ENCODE assay signal across 14 mouse cellular contexts in the genomic region with DNA sequence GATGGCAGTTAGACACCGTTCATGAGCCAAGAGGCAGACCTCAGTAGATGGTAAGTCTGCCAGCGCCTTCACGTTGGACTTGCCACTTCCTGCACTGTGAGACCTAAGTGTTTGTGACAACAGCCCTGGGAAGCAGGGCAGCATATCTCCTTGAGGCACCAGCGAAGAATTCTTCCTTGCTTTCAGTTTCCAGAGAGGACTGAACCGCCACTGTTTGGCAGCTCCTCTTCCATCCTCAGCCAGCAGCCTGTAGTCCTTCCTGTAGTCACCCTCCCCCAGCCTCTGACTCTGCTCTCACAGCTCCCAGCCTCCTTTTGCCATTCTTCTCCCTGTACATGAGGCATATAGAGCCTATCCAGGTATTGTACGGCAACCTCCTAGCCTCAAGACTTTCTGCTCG. TPM values are rescaled to one million over a fixed set of nuclear protein-coding genes. Genes with fewer than 3 reads are reported as not detected.
DNase-seq lines count a peak whose midpoint lies in the region; TF ChIP-seq lines count a peak whose summit lies in the region.
"Had no signal": no experiment of that assay in that cellular context is flagged by ENCODE, and none has a peak within 500 bp of the region (broad histone marks: within the 10 kb centered on the region; RNA-seq: fewer than 3 reads in every experiment).

No protein-coding gene starts in this region.

- H3K27me3 ChIP-seq in heart, adult 2 months (ENCODE audit: control insufficient read depth, insufficient read depth, low read length): no peaks in the 10 kb centered on the region
- peaks cover 64% of the 10 kb centered on the region for H3K27me3 ChIP-seq in heart, embryonic 10.5 days (ENCODE audit: insufficient read depth, poor library complexity, severe bottlenecking)
- no peaks in the 10 kb centered on the region for H3K27me3 ChIP-seq in liver, adult 2 months (ENCODE audit: control insufficient read depth, insufficient read depth, low read length)
- H3K27me3 ChIP-seq: embryonic facial prominence, embryonic 13.5 days had no signal

- TF ChIP-seq EP300 in heart, adult 2 months (IDR thresholded peaks at IDR 0.05; ENCODE audit: insufficient read depth, low read depth, low read length): no peak

- no peak overlapping the region for H3K4me3 ChIP-seq in heart, adult 2 months
- no peak overlapping the region for H3K4me3 ChIP-seq in heart, embryonic 10.5 days
- H3K4me3 ChIP-seq in liver, adult 2 months (ENCODE audit: insufficient read depth, low read depth, low read length): no peak overlapping the region
- no peak overlapping the region for H3K4me3 ChIP-seq in cortical plate, adult 2 months (ENCODE audit: insufficient read depth, low read length)
- H3K4me3 ChIP-seq: embryonic facial prominence, embryonic 13.5 days; forebrain, embryonic 13.5 days; liver, embryonic 12.5 days had no signal

- no peaks in the 10 kb centered on the region for H3K79me2 ChIP-seq in heart, adult 2 months (replicated peaks; ENCODE audit: control insufficient read depth, insufficient read depth, low read length)
- H3K79me2 ChIP-seq in liver, adult 2 months (ENCODE audit: control insufficient read depth, insufficient read depth, low read length): no peaks in the 10 kb centered on the region

- TF ChIP-seq POLR2A in heart, adult 2 months (IDR thresholded peaks at IDR 0.05; ENCODE audit: insufficient read depth, low read depth, low read length): no peak
- no peak for TF ChIP-seq POLR2A in liver, adult 2 months (IDR thresholded peaks at IDR 0.05; ENCODE audit: extremely low read depth, insufficient read depth, low read length)
- no peak for TF ChIP-seq POLR2A in cortical plate, adult 2 months (IDR thresholded peaks at IDR 0.05; ENCODE audit: extremely low read depth, insufficient read depth, low read length)

- H3K9me3 ChIP-seq in heart, embryonic 10.5 days: no peaks in the 10 kb centered on the region
- H3K9me3 ChIP-seq: embryonic facial prominence, embryonic 13.5 days; forebrain, embryonic 13.5 days; liver, embryonic 12.5 days had no signal

- DNase-seq in heart, adult 2 months: peak in 1 of 2 experiments; percentile 20
- DNase-seq in heart, embryonic 10.5 days (ENCODE audit: low spot score): no peak
- peak; percentile 8 for DNase-seq in liver, adult 2 months (ENCODE audit: extremely low read depth, low read depth, low spot score)
- DNase-seq in liver: no peak
- DNase-seq in lung, postnatal 25 days (ENCODE audit: low spot score): peak; percentile 18
- DNase-seq in urinary bladder, postnatal 36 days (ENCODE audit: low spot score in 2 of 2): no peak
- no peak for DNase-seq in ovary, postnatal 10 days (ENCODE audit: low spot score)
- DNase-seq: cerebellum, adult 2 months; gastrocnemius, postnatal 10 days; thymus, adult 2 months had no signal

- intact Hi-C loops in heart, adult 2 months (cut with DNase I): no loop called here

- H3K27ac ChIP-seq in heart, adult 2 months: no peak overlapping the region
- no peak overlapping the region for H3K27ac ChIP-seq in heart, embryonic 10.5 days
- no peak overlapping the region; the same call in 1 of the 2 replicates for H3K27ac ChIP-seq in liver, adult 2 months (replicated peaks; ENCODE audit: insufficient read depth, low read depth, low read length)
- peak overlapping the region; percentile 8; the same call in 1 of the 2 replicates for H3K27ac ChIP-seq in cortical plate, adult 2 months (ENCODE audit: insufficient read depth, low read length)
- H3K27ac ChIP-seq: embryonic facial prominence, embryonic 13.5 days; forebrain, embryonic 13.5 days; liver, embryonic 12.5 days had no signal

- H3K36me3 ChIP-seq in heart, adult 2 months (ENCODE audit: control insufficient read depth, insufficient read depth, low read length): no peaks in the 10 kb centered on the region
- H3K36me3 ChIP-seq in heart, embryonic 10.5 days: no peaks in the 10 kb centered on the region
- H3K36me3 ChIP-seq in liver, adult 2 months (ENCODE audit: control insufficient read depth, insufficient read depth, low read length): no peaks in the 10 kb centered on the region
- H3K36me3 ChIP-seq: embryonic facial prominence, embryonic 13.5 days; liver, embryonic 12.5 days had no signal

- 29% methylated on average over 7 of the region's 7 CpGs for WGBS in heart, adult 2 months
- WGBS in heart, embryonic 10.5 days: 75% methylated on average over 7 of the region's 7 CpGs
- WGBS in liver, adult 2 months: 63% methylated on average over 7 of the region's 7 CpGs

- H3K4me1 ChIP-seq in heart, adult 2 months (ENCODE audit: control insufficient read depth, insufficient read depth, low read length): peaks cover 12% of the 10 kb centered on the region
- H3K4me1 ChIP-seq in heart, embryonic 10.5 days: peaks cover 6% of the 10 kb centered on the region
- H3K4me1 ChIP-seq in liver, adult 2 months (ENCODE audit: control insufficient read depth, insufficient read depth, low read length): no peaks in the 10 kb centered on the region; the same call in 1 of the 2 replicates
- peaks cover 31% of the 10 kb centered on the region for H3K4me1 ChIP-seq in cortical plate, adult 2 months (ENCODE audit: control insufficient read depth, insufficient read depth, low read length)

- no peak for TF ChIP-seq CTCF in heart, adult 2 months (IDR thresholded peaks at IDR 0.05)
- TF ChIP-seq CTCF in liver, adult 2 months (IDR thresholded peaks at IDR 0.05; ENCODE audit: low read depth, low read length): no peak
- TF ChIP-seq CTCF in cortical plate, adult 2 months (IDR thresholded peaks at IDR 0.05; ENCODE audit: extremely low read depth, insufficient read depth, low read length): no peak

- peak overlapping the region; percentile 33; the same call in 1 of the 2 replicates for H3K9ac ChIP-seq in heart, adult 2 months (ENCODE audit: low read depth, low read length)
- H3K9ac ChIP-seq in liver, adult 2 months (ENCODE audit: low read depth, low read length): no peak overlapping the region
- H3K9ac ChIP-seq: embryonic facial prominence, embryonic 13.5 days; forebrain, embryonic 13.5 days; liver, embryonic 12.5 days had no signal

RNA-seq across cellular contexts. Expression of gene Lrrc27, which starts 59.9 kb away (rescaled TPM):
- 10 to 100 TPM; 18.9 to 20.6 TPM for total RNA-seq in heart, adult 2 months (2021)
- polyA plus RNA-seq in heart, adult 2 months (2012; rRNA removed): 12.7 and 13.3 TPM in 2 replicates
- polyA plus RNA-seq in heart, embryonic 10.5 days (2016; fragmentation: Nextera tagmentation; extraction: Ambion mirVana): 4.5 TPM in 2 replicates
- total RNA-seq in liver, adult 2 months (2014; rRNA removed): 0.20 and 0.28 TPM in 2 replicates
- 0.61 and 1.1 TPM in 2 replicates for polyA plus RNA-seq in liver, adult 2 months (2012; rRNA removed)
- 11.0 and 12.9 TPM in 2 replicates for polyA plus RNA-seq in cortical plate, adult 2 months (2012; rRNA removed)

Comparison
In these comparisons a context has a peak if more than half of its experiments do, and no peak if none do; other contexts are left out.
1. DNase-seq: peak in liver, adult 2 months (single experiment) and lung, postnatal 25 days (single experiment); none in heart, embryonic 10.5 days (single experiment), liver (single experiment), urinary bladder, postnatal 36 days (0 of 2) and ovary, postnatal 10 days (single experiment).